Mouse (Mus musculus): ENCODE results near the gene Akr1a1.

- TF ChIP-seq CTCF (IDR thresholded peaks at IDR 0.05; ENCODE audit: borderline replicate concordance, insufficient read depth, low read length) (no peak), POLR2A (IDR thresholded peaks at IDR 0.05; ENCODE audit: low read depth, low read length) (peak; percentile 46; the same call in 1 of the 2 replicates)
These were observed 16.7 kb upstream of the Akr1a1 start for GRCm38 (mm10) chr4:116668145-116668544.
